Mouse (Mus musculus) neutrophil, adult 5-6 weeks (primary cell): ENCODE measurements at regions not wholly inside any gene's neighbourhood (a gene's known extent, or its start where the extent isn't known, plus 50 kb on each side); places are given as distances from the start of the nearest gene placed in this dataset.

ENCODE experiments used
- ATAC-seq: fragments of 151-379, 151-347 bp; 2 replicates; pipeline ENCODE4 v1.8.0; 2017; ENCODE audit warnings: mild to moderate bottlenecking, moderate TSS enrichment; ENCODE audit not compliant: insufficient number of reproducible peaks, poor library complexity, low FRiP score, severe bottlenecking; ENCODE audit errors: extremely low read depth

DNA sequence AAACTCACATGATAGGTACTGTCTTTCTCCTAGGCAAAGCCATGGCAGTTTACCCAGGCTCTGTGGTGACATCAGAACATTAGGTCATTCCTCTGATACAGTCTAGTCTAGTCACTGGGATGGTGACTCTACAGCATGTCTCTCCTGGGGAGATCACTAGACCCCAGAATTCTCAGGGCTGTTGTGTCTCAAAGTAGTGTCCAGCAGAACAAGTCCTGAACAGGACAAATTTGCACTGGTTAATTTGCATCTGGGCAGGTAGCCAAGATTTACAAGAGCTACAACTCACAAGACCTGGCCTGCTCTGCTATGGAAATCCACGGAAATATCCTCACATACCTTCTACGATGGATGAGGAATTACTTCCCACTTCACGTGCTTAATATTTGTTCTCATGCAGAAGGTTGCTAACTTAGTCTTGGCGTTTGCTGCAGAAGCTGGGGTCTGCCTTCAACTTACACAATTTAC, 88.2 kb upstream of the Cerkl start:
- no peak for ATAC-seq

DNA sequence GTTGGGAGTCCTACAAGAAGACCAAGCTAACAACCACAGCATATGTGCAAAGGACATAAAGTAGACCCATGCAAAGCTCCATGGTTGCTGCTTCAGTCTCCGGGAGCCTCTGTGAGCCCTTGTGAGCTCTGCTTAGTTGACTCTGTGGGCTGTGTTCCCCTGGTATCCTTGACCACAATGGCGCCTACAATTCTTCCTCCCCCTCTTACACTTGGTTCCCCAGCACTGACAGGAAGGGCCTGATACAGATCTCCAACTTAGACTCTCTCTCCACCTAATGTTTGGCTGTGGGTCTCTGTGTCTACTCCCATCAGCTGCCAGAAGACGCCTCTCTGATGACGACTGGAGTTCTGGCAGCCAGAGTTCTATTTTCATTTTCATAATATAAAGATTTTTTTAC, 88.9 kb upstream of the Itprid2 start:
- ATAC-seq: no peak

DNA sequence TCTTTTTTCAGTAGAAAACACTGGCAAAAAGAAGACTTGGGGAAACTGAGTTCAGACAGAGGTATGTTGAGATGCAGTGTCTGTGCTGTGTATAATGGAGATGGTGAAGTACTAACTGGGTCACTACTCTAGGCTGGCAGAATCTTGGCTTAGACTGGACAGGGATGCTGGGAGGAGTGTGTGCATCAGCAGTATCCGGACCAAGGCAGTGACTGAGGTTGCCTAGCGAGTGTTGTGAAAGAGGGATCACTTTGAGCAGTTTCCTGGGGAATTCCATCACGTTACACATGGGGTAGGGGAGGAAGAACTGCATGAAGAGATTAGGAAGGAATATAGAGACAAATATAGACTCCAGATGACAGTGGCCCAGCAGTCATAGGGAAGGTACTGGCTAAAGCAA, 87.9 kb upstream of the Itprid2 start:
- no peak for ATAC-seq

DNA sequence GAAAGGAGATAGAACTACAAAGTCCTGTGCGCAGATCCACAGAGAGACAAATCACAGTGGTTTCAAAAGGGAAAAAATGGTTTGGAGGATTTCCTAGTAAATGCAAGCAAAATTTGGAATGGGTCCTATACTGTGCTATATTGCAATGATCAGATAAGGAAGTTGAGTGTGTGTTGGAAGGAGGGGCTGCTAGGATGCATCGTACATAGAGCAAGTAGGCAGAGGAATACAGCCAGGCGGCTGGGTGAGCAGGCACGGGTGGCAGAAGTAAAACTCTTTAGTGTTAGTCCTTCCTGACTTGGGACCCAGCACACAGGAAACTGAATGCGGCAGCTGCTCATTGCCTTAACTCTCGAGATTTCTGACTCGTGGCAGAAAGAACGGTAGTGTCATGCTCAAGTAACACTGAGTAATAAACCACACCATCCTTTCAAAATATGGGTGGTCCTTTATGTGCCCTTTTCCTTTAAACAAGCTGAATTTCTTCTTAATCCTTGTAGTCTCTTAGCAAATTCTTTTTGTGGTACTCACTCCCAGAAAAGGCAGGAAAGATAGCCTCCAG, 87.0 kb upstream of the Itprid2 start:
- no peak for ATAC-seq

DNA sequence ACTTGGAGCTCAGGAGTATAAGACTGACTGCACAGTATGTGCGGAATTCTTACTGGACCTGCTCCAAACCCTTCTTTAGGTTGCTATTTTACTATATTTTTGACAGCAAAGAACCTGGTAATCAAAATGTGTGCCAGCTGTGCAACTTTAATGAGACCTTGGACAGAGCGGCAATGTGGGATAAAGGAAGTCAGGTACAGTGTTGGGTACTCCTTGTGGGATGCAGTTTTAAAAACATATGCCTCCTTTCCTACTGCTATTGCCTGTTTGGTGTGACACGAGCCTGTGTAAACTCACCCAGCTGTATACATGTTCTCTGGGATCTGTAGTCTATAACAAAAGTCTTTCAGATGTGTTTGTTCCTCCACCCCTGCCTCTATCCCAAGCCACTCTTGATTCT, 85.4 kb upstream of the Itprid2 start:
- ATAC-seq: no peak

DNA sequence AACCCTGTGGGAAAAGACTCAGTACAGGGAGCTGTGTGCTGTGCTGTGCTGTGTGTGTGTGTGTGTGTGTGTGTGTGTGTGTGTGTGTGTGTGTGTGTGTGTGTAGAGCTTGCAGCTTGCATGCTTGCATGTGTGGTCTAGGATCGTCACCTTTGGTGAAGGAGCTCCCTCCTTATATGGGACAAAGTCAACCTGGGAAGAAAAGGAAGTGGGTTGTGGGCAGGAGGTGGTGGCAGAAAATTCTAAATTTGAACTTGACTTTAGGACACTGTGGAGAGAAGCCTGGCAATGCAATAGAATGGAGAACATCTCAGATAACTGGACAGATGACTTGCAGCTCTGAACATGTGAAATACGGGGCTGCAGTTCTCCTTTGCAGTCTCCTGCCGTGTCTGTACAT, 84.7 kb upstream of the Itprid2 start:
- no peak for ATAC-seq

DNA sequence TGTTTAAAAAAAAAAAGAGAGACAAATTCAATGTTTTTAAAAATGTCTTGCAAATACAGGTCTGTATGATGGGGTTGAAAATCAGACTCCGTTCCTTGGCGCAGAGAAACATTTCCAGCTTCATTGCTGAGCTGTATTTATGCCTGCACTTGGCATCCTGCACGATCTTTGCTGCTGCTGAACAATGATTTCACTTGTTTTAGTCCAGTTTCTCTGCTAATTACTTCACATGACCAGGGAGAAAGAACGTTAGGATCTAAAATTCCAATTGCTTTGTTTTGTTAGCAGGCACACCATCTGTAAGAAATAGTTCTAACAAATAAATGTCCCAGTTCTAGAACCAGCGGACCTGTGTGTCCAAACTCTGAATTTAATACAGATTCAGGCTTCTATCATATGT, 82.7 kb upstream of the Itprid2 start:
- ATAC-seq: no peak

DNA sequence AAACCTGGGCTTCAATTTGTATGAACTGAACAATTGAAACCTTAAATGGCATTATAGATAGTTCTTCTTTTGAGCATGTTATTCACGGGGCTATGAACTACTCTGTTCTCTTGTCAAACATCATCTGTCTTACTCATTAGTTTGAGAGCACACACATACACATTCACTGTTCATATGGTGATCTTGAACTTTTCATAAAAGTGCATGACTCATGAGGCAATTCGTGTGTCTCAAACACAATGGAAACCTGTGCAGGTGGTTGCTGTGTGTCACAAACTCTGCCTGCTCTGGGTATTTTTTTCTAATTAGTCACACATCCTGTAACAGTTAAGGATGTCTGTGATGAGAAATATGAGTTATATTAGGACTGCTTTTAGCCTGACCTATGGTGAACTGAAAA, 79.8 kb upstream of the Itprid2 start:
- ATAC-seq: no peak

DNA sequence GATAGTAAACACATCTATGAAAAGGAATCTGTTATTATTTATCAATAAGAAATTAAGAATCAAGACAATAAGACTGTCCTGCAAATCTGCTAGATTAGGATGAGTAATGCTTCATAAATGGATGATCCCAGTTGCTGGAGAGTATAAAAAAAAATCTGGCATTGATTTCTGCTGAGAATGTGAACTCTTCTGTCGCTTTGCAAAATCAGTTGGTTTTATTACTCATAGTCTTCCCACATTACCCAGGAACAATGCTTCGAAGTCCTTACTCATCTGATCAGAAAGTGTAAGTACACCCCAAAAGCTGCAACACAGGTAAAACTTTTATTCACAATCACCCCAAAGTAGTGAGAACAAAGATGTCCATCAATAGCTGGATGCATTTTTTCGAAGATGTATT, 77.8 kb upstream of the Itprid2 start:
- no peak for ATAC-seq

DNA sequence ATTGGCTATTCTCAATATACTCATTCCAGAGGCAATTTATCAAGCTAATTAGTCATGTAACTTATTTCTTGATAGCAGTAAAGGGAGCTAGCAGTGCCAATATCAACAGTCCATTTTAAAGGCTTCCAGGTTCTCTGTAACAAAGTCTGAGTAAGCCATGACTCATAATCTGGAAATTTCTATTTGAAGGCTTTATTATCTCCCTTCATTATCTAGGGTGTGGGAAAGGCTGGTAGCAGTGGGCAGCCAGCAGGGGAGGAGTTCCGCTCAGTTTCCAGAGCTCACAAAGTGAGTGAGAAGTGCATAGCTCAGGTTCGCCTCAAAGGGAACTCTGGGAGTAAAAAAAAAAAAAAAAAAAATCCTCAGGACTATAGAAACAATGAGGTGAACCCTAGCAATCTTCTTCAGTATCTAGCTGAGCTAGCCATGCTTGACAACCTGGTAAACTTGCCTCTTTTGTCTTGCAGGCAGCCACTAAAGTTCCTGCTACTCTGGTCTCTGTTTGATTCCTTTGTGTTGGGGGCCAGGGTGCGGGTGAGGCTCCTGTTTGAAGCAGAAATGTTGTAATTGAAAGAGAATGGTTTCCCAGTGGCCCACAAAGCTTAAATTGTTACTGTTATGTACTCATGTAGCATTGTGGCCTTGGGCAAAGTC, 68.7 kb upstream of the Itprid2 start:
- no peak for ATAC-seq

DNA sequence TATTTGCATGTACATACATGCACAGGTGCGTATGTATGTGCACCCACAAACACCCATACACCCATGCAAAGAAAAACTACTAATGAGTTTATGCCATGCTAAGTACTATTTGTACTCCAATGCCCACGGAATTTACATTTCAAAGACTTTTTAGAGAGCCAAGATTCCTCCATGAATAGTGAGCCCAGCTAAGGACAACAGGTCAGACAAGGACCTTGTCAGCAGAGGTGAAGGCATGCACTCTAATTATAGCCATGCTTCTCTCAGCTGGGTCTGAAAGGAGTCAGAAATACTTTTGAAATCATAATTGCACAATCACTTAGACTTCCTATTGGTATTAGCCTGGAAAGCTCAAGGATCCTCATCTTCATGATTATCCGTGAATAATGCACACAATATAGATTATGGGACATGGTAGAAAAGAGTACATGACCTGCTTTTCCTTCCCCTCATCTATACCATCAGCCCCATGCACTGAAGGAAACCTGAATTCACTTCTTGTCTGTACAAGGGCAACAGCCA, 67.7 kb upstream of the Itprid2 start:
- no peak for ATAC-seq

DNA sequence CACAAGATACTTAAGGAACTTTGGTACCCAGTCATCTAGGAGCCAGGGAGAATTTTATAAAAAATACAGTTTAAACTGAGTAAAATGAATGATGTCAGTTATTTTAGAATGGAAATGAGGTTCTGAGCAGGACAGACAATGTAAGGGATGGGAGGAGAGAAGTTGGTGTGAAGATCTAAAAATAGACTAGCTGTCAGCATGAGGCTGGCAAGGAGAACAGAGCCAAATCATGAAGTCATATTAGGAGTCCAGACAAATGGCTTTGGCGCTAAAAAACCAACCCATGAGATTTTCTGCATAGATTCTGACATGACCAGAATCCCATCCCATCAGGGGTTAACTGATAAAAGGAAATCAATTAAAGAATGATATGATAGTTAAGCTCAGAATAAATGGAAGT, 65.5 kb upstream of the Itprid2 start:
- no peak for ATAC-seq

DNA sequence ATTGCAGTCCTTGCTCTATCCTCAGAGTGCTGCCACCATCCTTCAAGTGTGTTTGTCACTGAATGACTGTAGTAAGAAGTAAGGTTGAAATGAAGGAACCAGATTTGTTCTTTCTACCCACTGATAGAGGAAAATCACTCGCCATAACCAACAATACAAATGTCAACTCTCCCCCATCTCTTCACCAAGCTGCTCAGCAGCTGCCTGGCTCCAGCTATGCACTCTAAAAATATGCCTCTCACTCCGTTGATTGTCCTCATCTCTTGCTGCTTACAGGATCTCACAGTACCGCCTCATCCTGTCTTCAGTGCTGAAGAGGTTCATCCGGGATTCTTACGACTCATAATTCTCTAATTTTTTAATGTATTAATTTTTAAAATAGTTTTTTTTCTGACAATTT, 63.2 kb upstream of the Itprid2 start:
- no peak for ATAC-seq

DNA sequence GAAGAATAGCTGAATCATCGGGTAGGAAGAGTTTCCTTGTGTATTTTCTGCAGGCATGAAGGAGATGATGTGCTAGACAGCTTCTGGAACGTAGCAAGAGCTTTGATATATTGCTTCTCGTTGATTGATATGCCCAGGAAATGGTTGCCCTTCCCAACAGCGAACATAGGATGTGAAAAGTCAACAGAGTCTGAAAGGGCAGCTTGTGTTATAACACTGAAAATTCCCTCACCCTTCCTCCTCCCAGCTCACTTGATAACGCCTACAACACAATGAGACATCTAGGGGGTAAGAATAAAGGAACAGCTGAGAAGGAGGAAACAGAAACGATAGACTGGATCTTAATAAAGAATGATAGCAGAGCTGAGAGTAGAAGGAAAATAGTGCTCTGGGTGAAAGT, 60.1 kb upstream of the Itprid2 start:
- ATAC-seq: no peak

DNA sequence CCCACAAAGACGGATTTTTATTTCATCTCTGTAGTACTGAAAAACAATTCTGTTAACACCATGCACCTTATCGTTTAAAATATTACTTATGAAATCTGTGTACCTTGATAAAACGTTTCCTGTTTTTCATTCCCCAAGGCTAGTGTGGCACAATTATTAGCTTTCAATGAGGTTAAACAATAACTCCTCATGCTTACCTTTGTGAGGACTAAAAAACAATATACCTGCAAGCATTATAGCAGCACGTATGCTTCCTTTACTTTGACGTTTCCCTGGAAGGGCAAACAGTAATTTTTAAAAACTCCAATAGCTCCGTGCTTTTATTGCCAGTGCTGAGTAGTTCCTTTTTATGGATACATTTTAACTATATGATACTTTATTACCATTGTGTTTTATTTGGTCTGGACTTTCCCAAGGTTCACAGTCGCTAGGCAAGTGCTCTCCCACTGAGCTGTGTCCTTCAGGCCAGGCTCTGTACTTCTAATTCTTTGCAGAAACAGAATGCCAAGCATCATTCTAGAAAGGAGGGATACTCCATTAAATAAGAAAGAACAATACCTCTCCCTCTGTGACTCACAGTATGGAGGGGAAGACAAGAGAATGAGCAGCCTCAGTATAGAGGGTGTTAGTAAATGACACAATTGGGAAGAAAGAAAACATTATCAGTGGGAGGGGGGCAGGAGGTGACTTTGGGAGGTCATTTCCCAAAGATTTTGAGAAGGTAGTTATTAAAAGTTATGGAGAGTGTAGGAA, 50.0 kb upstream of the Itprid2 start:
- no peak for ATAC-seq
